Mouse (Mus musculus) megakaryocyte, embryonic 14.5 days (primary cell): Measurements from ENCODE around the gene Slc23a3.

ENCODE experiments used
- FLI1 ChIP-seq: IDR thresholded peaks from 2 replicates; pipeline ENCODE4 v1.6.1; 2012; ENCODE audit warnings: low read length, inconsistent platforms, mixed read lengths
- GATA1 ChIP-seq: IDR thresholded peaks from 3 replicates; pipeline ENCODE4 v1.6.1; 2012; ENCODE audit warnings: mixed read lengths, low read length, inconsistent platforms, borderline replicate concordance

GRCm38 (mm10) chr1:75179334-75180104 is 45.8 kb upstream of the Slc23a3 start:
- no peak for TF ChIP-seq GATA1
- no peak for TF ChIP-seq FLI1
